Mouse (Mus musculus): Measurements from ENCODE around the gene Exph5. TPM values are rescaled to one million over a fixed set of nuclear protein-coding genes. Genes with fewer than 3 reads are reported as not detected.

Gene Exph5
- polyA plus RNA-seq, 1 experiment = 0.02 TPM

GRCm38 (mm10) chr9:53422133-53422896 lies 120.8 kb downstream of the Exph5 start:
- H3K27ac ChIP-seq (ENCODE audit: insufficient read depth, low read length) = no peak overlapping the region
- DNase-seq (ENCODE audit: low read depth in 1 of 2, low spot score in 2 of 2) = no peak
- H3K36me3 ChIP-seq (ENCODE audit: control insufficient read depth, insufficient read depth, low read length) = no peaks in the 10 kb centered on the region
- no peak overlapping the region for H3K4me3 ChIP-seq (ENCODE audit: extremely low read depth, insufficient read depth, insufficient read length)
- no peaks in the 10 kb centered on the region for H3K4me1 ChIP-seq (ENCODE audit: control insufficient read depth, insufficient read depth, insufficient read length)
- 47% methylated on average over 9 of the region's 9 CpGs for WGBS
- no peaks in the 10 kb centered on the region for H3K27me3 ChIP-seq (ENCODE audit: control insufficient read depth, insufficient read depth, low read length)
- TF ChIP-seq CTCF (IDR thresholded peaks at IDR 0.05; ENCODE audit: extremely low read depth, insufficient read depth, insufficient read length, insufficient replicate concordance) = no peak

DNA sequence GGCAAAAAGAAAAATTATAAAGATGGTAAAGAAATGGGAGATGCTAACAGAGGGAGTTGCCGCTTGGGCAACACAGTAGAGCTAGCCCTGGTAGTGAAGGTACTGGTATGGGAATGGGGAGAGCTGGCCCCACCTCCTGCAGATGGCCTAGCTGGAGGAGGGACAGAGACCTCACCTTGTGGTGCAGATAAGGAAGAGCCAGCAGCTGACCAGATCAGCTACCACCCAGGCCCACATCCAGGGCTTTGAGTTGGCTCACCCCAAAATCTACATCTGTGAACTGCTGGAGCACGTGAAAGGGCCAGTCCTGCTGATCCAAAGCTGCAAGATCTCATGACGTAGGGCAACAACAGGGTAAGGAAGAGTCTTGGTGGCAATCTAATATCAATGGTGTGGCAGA lies 125.3 kb downstream of the Exph5 start:
- no peak overlapping the region for H3K27ac ChIP-seq (ENCODE audit: insufficient read depth, low read length)
- no peak overlapping the region for H3K4me3 ChIP-seq (ENCODE audit: extremely low read depth, insufficient read depth, insufficient read length)
- H3K36me3 ChIP-seq (ENCODE audit: control insufficient read depth, insufficient read depth, low read length) = no peaks in the 10 kb centered on the region
- TF ChIP-seq CTCF (IDR thresholded peaks at IDR 0.05; ENCODE audit: extremely low read depth, insufficient read depth, insufficient read length, insufficient replicate concordance) = no peak
- 87% methylated on average over 3 of the region's 3 CpGs for WGBS
- no peaks in the 10 kb centered on the region for H3K4me1 ChIP-seq (ENCODE audit: control insufficient read depth, insufficient read depth, insufficient read length)
- DNase-seq (ENCODE audit: low read depth in 1 of 2, low spot score in 2 of 2) = no peak
- no peaks in the 10 kb centered on the region for H3K27me3 ChIP-seq (ENCODE audit: control insufficient read depth, insufficient read depth, low read length)

Other genes with a start within 250 kb of the Exph5 start
- 1.0 and 1.4 TPM in 2 replicates for gene Ddx10, start 53.6 kb upstream of the Exph5 start, polyA plus RNA-seq (2012; rRNA removed)
- 1.7 and 1.9 TPM in 2 replicates for gene Kdelc2, start 82.4 kb downstream of the Exph5 start, polyA plus RNA-seq (2012; rRNA removed)
- gene 4930550C14Rik, start 100.7 kb downstream of the Exph5 start, polyA plus RNA-seq (2012; rRNA removed) = 0.02 and 0.06 TPM in 2 replicates
- 2.1 and 2.8 TPM in 2 replicates for gene Atm, start 235.1 kb downstream of the Exph5 start, polyA plus RNA-seq (2012; rRNA removed)
- gene Npat, start 235.4 kb downstream of the Exph5 start, polyA plus RNA-seq (2012; rRNA removed) = 1.4 and 1.9 TPM in 2 replicates

Measured in spleen, adult 2 months (tissue).